Mouse (Mus musculus): ENCODE measurements at regions not wholly inside any gene's neighbourhood (a gene's known extent, or its start where the extent isn't known, plus 50 kb on each side); places are given as distances from the start of the nearest gene placed in this dataset.
"Not testable (repeated sequence)": the region's sequence is repeated elsewhere in the genome, so short reads cannot be mapped to it uniquely, and the experiment has no call there.

- intact Hi-C loops (cut with DNase I), result loop anchor here (5.0 to 10.0 kb wide), 4 partner anchors 105 to 675 kb away; no protein-coding TSS in a partner anchor
Measured at GRCm38 (mm10) chr2:147307488-147308386, 54.0 kb upstream of the Pax1 start.

GRCm38 (mm10) chr2:147306728-147307127 is 55.0 kb upstream of the Pax1 start:
- DNase-seq (ENCODE audit: low spot score in 2 of 2), result no peak
- intact Hi-C loops (cut with DNase I), result loop anchor here (5.0 to 10.0 kb wide), 4 partner anchors 104 to 674 kb away; no protein-coding TSS in a partner anchor

More at GRCm38 (mm10) chr2:147307488-147308386, 54.0 kb upstream of the Pax1 start:
- DNase-seq (ENCODE audit: low spot score in 2 of 2), result peak; percentile 59 to 68

GRCm38 (mm10) chr2:147305262-147305661 is 56.5 kb upstream of the Pax1 start:
- DNase-seq (ENCODE audit: low spot score in 2 of 2), result peak in 1 of 2 experiments; percentile 21
- intact Hi-C loops (cut with DNase I), result loop anchor here (5.0 to 10.0 kb wide), 4 partner anchors 103 to 673 kb away; no protein-coding TSS in a partner anchor

- intact Hi-C loops (cut with DNase I), result loop anchor here (10.0 kb wide), 1 partner anchor 466 kb away; no protein-coding TSS in a partner anchor
- no peak for DNase-seq (ENCODE audit: low spot score in 2 of 2)
Measured at GRCm38 (mm10) chr2:147300503-147300902, 61.2 kb upstream of the Pax1 start.

GRCm38 (mm10) chr2:147299359-147299758 is 62.4 kb upstream of the Pax1 start:
- intact Hi-C loops (cut with DNase I), result no loop called here
- DNase-seq (ENCODE audit: low spot score in 2 of 2), result no peak

- intact Hi-C loops (cut with DNase I), result no loop called here
- DNase-seq (ENCODE audit: low spot score in 2 of 2), result peak; percentile 60 to 69
Measured at GRCm38 (mm10) chr2:147298499-147298896, 63.2 kb upstream of the Pax1 start.

GRCm38 (mm10) chr2:147297876-147298498 is 63.7 kb upstream of the Pax1 start:
- intact Hi-C loops (cut with DNase I), result no loop called here
- no peak for DNase-seq (ENCODE audit: low spot score in 2 of 2)

GRCm38 (mm10) chr2:147294926-147295325 is 66.8 kb upstream of the Pax1 start:
- intact Hi-C loops (cut with DNase I); DNase-seq (ENCODE audit: low spot score in 2 of 2): not testable (repeated sequence)

- DNase-seq (ENCODE audit: low spot score in 2 of 2), result no peak
- intact Hi-C loops (cut with DNase I), result no loop called here
Measured at GRCm38 (mm10) chr2:147293294-147293688, 68.4 kb upstream of the Pax1 start.

GRCm38 (mm10) chr2:147292387-147293293 is 69.1 kb upstream of the Pax1 start:
- intact Hi-C loops (cut with DNase I), result no loop called here
- DNase-seq (ENCODE audit: low spot score in 2 of 2), result no peak

GRCm38 (mm10) chr2:147283390-147283789 is 78.3 kb upstream of the Pax1 start:
- no peak for DNase-seq (ENCODE audit: low spot score in 2 of 2)
- intact Hi-C loops (cut with DNase I), result no loop called here

GRCm38 (mm10) chr2:147277636-147278035 is 83.6 kb upstream of the Nkx2-2 start:
- no peak for DNase-seq (ENCODE audit: low spot score in 2 of 2)
- intact Hi-C loops (cut with DNase I), result no loop called here

- intact Hi-C loops (cut with DNase I), result no loop called here
Measured at GRCm38 (mm10) chr2:147269171-147269570, 75.1 kb upstream of the Nkx2-2 start.

GRCm38 (mm10) chr2:147267901-147268300 is 73.9 kb upstream of the Nkx2-2 start:
- intact Hi-C loops (cut with DNase I), result no loop called here

More at GRCm38 (mm10) chr2:147269171-147269570, 75.1 kb upstream of the Nkx2-2 start:
- no peak for DNase-seq (ENCODE audit: low spot score in 2 of 2)

GRCm38 (mm10) chr2:147267257-147267656 is 73.2 kb upstream of the Nkx2-2 start:
- no peak for DNase-seq (ENCODE audit: low spot score in 2 of 2)
- intact Hi-C loops (cut with DNase I), result no loop called here

More at GRCm38 (mm10) chr2:147267901-147268300, 73.9 kb upstream of the Nkx2-2 start:
- no peak for DNase-seq (ENCODE audit: low spot score in 2 of 2)

GRCm38 (mm10) chr2:147256696-147257095 is 62.7 kb upstream of the Nkx2-2 start:
- DNase-seq (ENCODE audit: low spot score in 2 of 2), result peak; percentile 27 to 30
- intact Hi-C loops (cut with DNase I), result loop anchor here (5.0 kb wide), 1 partner anchor 49 kb away; no protein-coding TSS in a partner anchor

GRCm38 (mm10) chr2:147254944-147255343 is 60.9 kb upstream of the Nkx2-2 start:
- intact Hi-C loops (cut with DNase I), result loop anchor here (5.0 kb wide), 1 partner anchor 48 kb away; no protein-coding TSS in a partner anchor

GRCm38 (mm10) chr2:147254137-147254536 is 60.1 kb upstream of the Nkx2-2 start:
- DNase-seq (ENCODE audit: low spot score in 2 of 2), result no peak
- intact Hi-C loops (cut with DNase I), result no loop called here

More at GRCm38 (mm10) chr2:147254944-147255343, 60.9 kb upstream of the Nkx2-2 start:
- DNase-seq (ENCODE audit: low spot score in 2 of 2), result no peak

GRCm38 (mm10) chr2:147247981-147248514 is 54.0 kb upstream of the Nkx2-2 start:
- intact Hi-C loops (cut with DNase I), result no loop called here
- DNase-seq (ENCODE audit: low spot score in 2 of 2), result no peak
